Mouse (Mus musculus) mature B cell (primary cell): ENCODE results near the gene Phf7.

ENCODE experiments used
- in situ Hi-C: fragments of 300-500 bp; cut with MboI; formaldehyde crosslinking; loops from 2 replicates; pipeline ENCODE4 v1.14.3; 2019

Gene Phf7

GRCm38 (mm10) chr14:31232404-31233069, 18.6 kb downstream of the Phf7 start:
- in situ Hi-C loops: no loop called here

- in situ Hi-C loops: no loop called here
These were observed 20.7 kb downstream of the Phf7 start for GRCm38 (mm10) chr14:31230442-31230841.

GRCm38 (mm10) chr14:31228234-31228633, 22.9 kb downstream of the Phf7 start:
- in situ Hi-C loops: no loop called here

- in situ Hi-C loops: no loop called here
These were observed 24.1 kb downstream of the Phf7 start for GRCm38 (mm10) chr14:31226978-31227377.

GRCm38 (mm10) chr14:31217666-31218065, 33.5 kb downstream of the Phf7 start, which contains the start of gene Sema3g:
Gene Sema3g, plus strand, starts transcription at chr14:31217860.
- in situ Hi-C loops: no loop called here

GRCm38 (mm10) chr14:31216846-31217245, 34.3 kb downstream of the Phf7 start, which contains the start of gene Nisch:
Gene Nisch, minus strand, starts transcription at chr14:31216946.
- in situ Hi-C loops: no loop called here

- in situ Hi-C loops: no loop called here
These were observed 35.7 kb downstream of the Phf7 start for GRCm38 (mm10) chr14:31215157-31216002.

GRCm38 (mm10) chr14:31214684-31215083, 36.4 kb downstream of the Phf7 start:
- in situ Hi-C loops: no loop called here

GRCm38 (mm10) chr14:31213868-31214267, 37.2 kb downstream of the Phf7 start:
- in situ Hi-C loops: no loop called here

GRCm38 (mm10) chr14:31212499-31212898, 38.6 kb downstream of the Phf7 start:
- in situ Hi-C loops: no loop called here

GRCm38 (mm10) chr14:31211854-31212253, 39.3 kb downstream of the Phf7 start:
- in situ Hi-C loops: no loop called here

GRCm38 (mm10) chr14:31209133-31209557, 42.0 kb downstream of the Phf7 start:
- in situ Hi-C loops: no loop called here

GRCm38 (mm10) chr14:31208084-31208483, 43.0 kb downstream of the Phf7 start, which contains the start of gene Tnnc1:
Gene Tnnc1, plus strand, starts transcription at chr14:31208312.
- in situ Hi-C loops: no loop called here

- in situ Hi-C loops: no loop called here
These were observed 43.9 kb downstream of the Phf7 start for GRCm38 (mm10) chr14:31207070-31207830.

- in situ Hi-C loops: no loop called here
These were observed 44.6 kb downstream of the Phf7 start for GRCm38 (mm10) chr14:31206472-31206981.

GRCm38 (mm10) chr14:31205562-31206467, 45.3 kb downstream of the Phf7 start:
- in situ Hi-C loops: no loop called here

- in situ Hi-C loops: no loop called here
These were observed 45.9 kb downstream of the Phf7 start for GRCm38 (mm10) chr14:31205244-31205561.

- in situ Hi-C loops: no loop called here
These were observed 46.3 kb downstream of the Phf7 start for GRCm38 (mm10) chr14:31204844-31205243.

GRCm38 (mm10) chr14:31200038-31200437, 51.1 kb downstream of the Phf7 start:
- in situ Hi-C loops: no loop called here

GRCm38 (mm10) chr14:31199599-31199998, 51.5 kb downstream of the Phf7 start:
- in situ Hi-C loops: no loop called here
